Mouse (Mus musculus): ENCODE measurements around the gene Spta1. TPM values are rescaled to one million over a fixed set of nuclear protein-coding genes. Genes with fewer than 3 reads are reported as not detected.

Spta1 gene
- polyA plus RNA-seq (2015; fragmentation: Nextera tagmentation; extraction: Ambion mirVana): 0.06 and 0.20 TPM in 2 replicates

- WGBS: 35% methylated on average over 3 of the region's 3 CpGs
- no peak for ATAC-seq (ENCODE audit: low FRiP score)
- no peaks in the 10 kb centered on the region for H3K9me3 ChIP-seq (replicated peaks)
Measured at GRCm38 (mm10) chr1:174172605-174173004, at the start of gene Spta1. TSS of gene Spta1 (plus strand) at chr1:174172776.

GRCm38 (mm10) chr1:174131217-174131616, 41.4 kb upstream of the Spta1 start, which contains the start of gene Olfr424:
TSS of gene Olfr424 (plus strand) at chr1:174131517.
- no peaks in the 10 kb centered on the region for H3K27me3 ChIP-seq (replicated peaks)
- no peaks in the 10 kb centered on the region for H3K4me1 ChIP-seq
- H3K4me3 ChIP-seq (replicated peaks): no peak within 1 kb of the TSS
- no peak within 1 kb of the TSS for H3K4me2 ChIP-seq
- H3K9ac ChIP-seq (replicated peaks): no peak within 1 kb of the TSS
- H3K27ac ChIP-seq (replicated peaks): no peak within 1 kb of the TSS
- no peaks in the 10 kb centered on the region for H3K36me3 ChIP-seq
- H3K9me3 ChIP-seq (replicated peaks): no peaks in the 10 kb centered on the region
- WGBS: 89% methylated on average over 3 of the region's 3 CpGs
- no peak for ATAC-seq (ENCODE audit: low FRiP score)

More at GRCm38 (mm10) chr1:174172605-174173004, at the start of gene Spta1:
- H3K27me3 ChIP-seq (replicated peaks): no peaks in the 10 kb centered on the region
- no peak within 1 kb of the TSS for H3K9ac ChIP-seq (replicated peaks)
- H3K4me1 ChIP-seq: no peaks in the 10 kb centered on the region
- no peak within 1 kb of the TSS for H3K4me2 ChIP-seq
- H3K36me3 ChIP-seq: no peaks in the 10 kb centered on the region
- H3K4me3 ChIP-seq (replicated peaks): no peak within 1 kb of the TSS
- H3K27ac ChIP-seq (replicated peaks): no peak within 1 kb of the TSS

- Histone ChIP-seq H3K4me1 (no peaks in the 10 kb centered on the region), H3K4me2 (no peak overlapping the region), H3K9ac (replicated peaks) (no peak overlapping the region), H3K36me3 (no peaks in the 10 kb centered on the region), H3K9me3 (replicated peaks) (no peaks in the 10 kb centered on the region), H3K27ac (replicated peaks) (no peak overlapping the region), H3K4me3 (replicated peaks) (no peak overlapping the region), H3K27me3 (replicated peaks) (no peaks in the 10 kb centered on the region)
- no peak for ATAC-seq (ENCODE audit: low FRiP score)
- 76% methylated on average over 3 of the region's 3 CpGs for WGBS
Measured at GRCm38 (mm10) chr1:174131999-174132398, 40.6 kb upstream of the Spta1 start.

GRCm38 (mm10) chr1:174141384-174141783, 31.2 kb upstream of the Spta1 start:
- no peak overlapping the region for H3K27ac ChIP-seq (replicated peaks)
- no peak overlapping the region for H3K9ac ChIP-seq (replicated peaks)
- ATAC-seq (ENCODE audit: low FRiP score): no peak
- no peaks in the 10 kb centered on the region for H3K9me3 ChIP-seq (replicated peaks)
- no peak overlapping the region for H3K4me3 ChIP-seq (replicated peaks)
- H3K4me2 ChIP-seq: no peak overlapping the region
- 81% methylated on average over 2 of the region's 2 CpGs for WGBS
- H3K36me3 ChIP-seq: no peaks in the 10 kb centered on the region
- H3K27me3 ChIP-seq (replicated peaks): no peaks in the 10 kb centered on the region
- no peaks in the 10 kb centered on the region for H3K4me1 ChIP-seq

- 75% methylated on average over 1 of the region's 1 CpGs for WGBS
- no peak for ATAC-seq (ENCODE audit: low FRiP score)
Measured at GRCm38 (mm10) chr1:174146696-174147095, 25.9 kb upstream of the Spta1 start.

GRCm38 (mm10) chr1:174149289-174149688, 23.3 kb upstream of the Spta1 start:
- ATAC-seq (ENCODE audit: low FRiP score): no peak
- Histone ChIP-seq H3K36me3 (no peaks in the 10 kb centered on the region), H3K4me1 (no peaks in the 10 kb centered on the region), H3K4me2 (no peak overlapping the region), H3K27ac (replicated peaks) (no peak overlapping the region), H3K4me3 (replicated peaks) (no peak overlapping the region), H3K9me3 (replicated peaks) (no peaks in the 10 kb centered on the region), H3K9ac (replicated peaks) (no peak overlapping the region), H3K27me3 (replicated peaks) (no peaks in the 10 kb centered on the region)
- WGBS: 92% methylated on average over 2 of the region's 2 CpGs

More at GRCm38 (mm10) chr1:174146696-174147095, 25.9 kb upstream of the Spta1 start:
- H3K27me3 ChIP-seq (replicated peaks): no peaks in the 10 kb centered on the region
- no peaks in the 10 kb centered on the region for H3K36me3 ChIP-seq
- no peak overlapping the region for H3K27ac ChIP-seq (replicated peaks)
- no peak overlapping the region for H3K4me2 ChIP-seq
- no peak overlapping the region for H3K9ac ChIP-seq (replicated peaks)
- no peak overlapping the region for H3K4me3 ChIP-seq (replicated peaks)
- no peaks in the 10 kb centered on the region for H3K9me3 ChIP-seq (replicated peaks)
- H3K4me1 ChIP-seq: no peaks in the 10 kb centered on the region

GRCm38 (mm10) chr1:174155333-174155732, 17.2 kb upstream of the Spta1 start, which contains the start of gene Olfr420:
TSS of gene Olfr420 (plus strand) at chr1:174155633.
- Histone ChIP-seq H3K4me3 (replicated peaks) (no peak within 1 kb of the TSS), H3K4me2 (no peak within 1 kb of the TSS), H3K27me3 (replicated peaks) (no peaks in the 10 kb centered on the region), H3K27ac (replicated peaks) (no peak within 1 kb of the TSS), H3K9me3 (replicated peaks) (no peaks in the 10 kb centered on the region), H3K36me3 (no peaks in the 10 kb centered on the region), H3K9ac (replicated peaks) (no peak within 1 kb of the TSS), H3K4me1 (no peaks in the 10 kb centered on the region)
- WGBS: 92% methylated on average over 1 of the region's 1 CpGs
- ATAC-seq (ENCODE audit: low FRiP score): no peak

GRCm38 (mm10) chr1:174157622-174158021, 15.0 kb upstream of the Spta1 start:
- H3K4me3 ChIP-seq (replicated peaks): no peak overlapping the region
- no peak overlapping the region for H3K4me2 ChIP-seq
- ATAC-seq (ENCODE audit: low FRiP score): no peak
- no peak overlapping the region for H3K9ac ChIP-seq (replicated peaks)
- H3K36me3 ChIP-seq: no peaks in the 10 kb centered on the region
- H3K4me1 ChIP-seq: no peaks in the 10 kb centered on the region
- no peak overlapping the region for H3K27ac ChIP-seq (replicated peaks)
- no peaks in the 10 kb centered on the region for H3K27me3 ChIP-seq (replicated peaks)
- WGBS: 96% methylated on average over 3 of the region's 3 CpGs
- H3K9me3 ChIP-seq (replicated peaks): no peaks in the 10 kb centered on the region

- ATAC-seq (ENCODE audit: low FRiP score): no peak
- no peaks in the 10 kb centered on the region for H3K9me3 ChIP-seq (replicated peaks)
- no peak overlapping the region for H3K4me3 ChIP-seq (replicated peaks)
- no peaks in the 10 kb centered on the region for H3K27me3 ChIP-seq (replicated peaks)
- no peak overlapping the region for H3K9ac ChIP-seq (replicated peaks)
- WGBS: 85% methylated on average over 1 of the region's 1 CpGs
- no peak overlapping the region for H3K4me2 ChIP-seq
- no peaks in the 10 kb centered on the region for H3K4me1 ChIP-seq
- no peaks in the 10 kb centered on the region for H3K36me3 ChIP-seq
- no peak overlapping the region for H3K27ac ChIP-seq (replicated peaks)
Measured at GRCm38 (mm10) chr1:174158512-174158911, 14.1 kb upstream of the Spta1 start.

- 90% methylated on average over 10 of the region's 10 CpGs for WGBS
- ATAC-seq (ENCODE audit: low FRiP score): no peak
- Histone ChIP-seq H3K9ac (replicated peaks) (no peak overlapping the region), H3K27me3 (replicated peaks) (no peaks in the 10 kb centered on the region), H3K4me3 (replicated peaks) (no peak overlapping the region), H3K4me2 (no peak overlapping the region), H3K36me3 (no peaks in the 10 kb centered on the region), H3K27ac (replicated peaks) (no peak overlapping the region), H3K4me1 (no peaks in the 10 kb centered on the region), H3K9me3 (replicated peaks) (no peaks in the 10 kb centered on the region)
Measured at GRCm38 (mm10) chr1:174159095-174159494, 13.5 kb upstream of the Spta1 start.

GRCm38 (mm10) chr1:174169024-174169423, 3.6 kb upstream of the Spta1 start:
- Histone ChIP-seq H3K4me1 (no peaks in the 10 kb centered on the region), H3K9ac (replicated peaks) (no peak overlapping the region), H3K9me3 (replicated peaks) (no peaks in the 10 kb centered on the region), H3K36me3 (no peaks in the 10 kb centered on the region), H3K4me3 (replicated peaks) (no peak overlapping the region), H3K4me2 (no peak overlapping the region), H3K27ac (replicated peaks) (no peak overlapping the region), H3K27me3 (replicated peaks) (no peaks in the 10 kb centered on the region)
- no peak for ATAC-seq (ENCODE audit: low FRiP score)

GRCm38 (mm10) chr1:174170706-174171501, 1.7 kb upstream of the Spta1 start:
- Histone ChIP-seq H3K27me3 (replicated peaks) (no peaks in the 10 kb centered on the region), H3K9ac (replicated peaks) (no peak overlapping the region), H3K27ac (replicated peaks) (no peak overlapping the region), H3K9me3 (replicated peaks) (no peaks in the 10 kb centered on the region), H3K36me3 (no peaks in the 10 kb centered on the region), H3K4me2 (no peak overlapping the region), H3K4me1 (no peaks in the 10 kb centered on the region), H3K4me3 (replicated peaks) (no peak overlapping the region)
- no peak for ATAC-seq (ENCODE audit: low FRiP score)
- WGBS: 86% methylated on average over 5 of the region's 5 CpGs
